Mouse (Mus musculus): ENCODE measurements around the gene 5330417C22Rik.

DNA sequence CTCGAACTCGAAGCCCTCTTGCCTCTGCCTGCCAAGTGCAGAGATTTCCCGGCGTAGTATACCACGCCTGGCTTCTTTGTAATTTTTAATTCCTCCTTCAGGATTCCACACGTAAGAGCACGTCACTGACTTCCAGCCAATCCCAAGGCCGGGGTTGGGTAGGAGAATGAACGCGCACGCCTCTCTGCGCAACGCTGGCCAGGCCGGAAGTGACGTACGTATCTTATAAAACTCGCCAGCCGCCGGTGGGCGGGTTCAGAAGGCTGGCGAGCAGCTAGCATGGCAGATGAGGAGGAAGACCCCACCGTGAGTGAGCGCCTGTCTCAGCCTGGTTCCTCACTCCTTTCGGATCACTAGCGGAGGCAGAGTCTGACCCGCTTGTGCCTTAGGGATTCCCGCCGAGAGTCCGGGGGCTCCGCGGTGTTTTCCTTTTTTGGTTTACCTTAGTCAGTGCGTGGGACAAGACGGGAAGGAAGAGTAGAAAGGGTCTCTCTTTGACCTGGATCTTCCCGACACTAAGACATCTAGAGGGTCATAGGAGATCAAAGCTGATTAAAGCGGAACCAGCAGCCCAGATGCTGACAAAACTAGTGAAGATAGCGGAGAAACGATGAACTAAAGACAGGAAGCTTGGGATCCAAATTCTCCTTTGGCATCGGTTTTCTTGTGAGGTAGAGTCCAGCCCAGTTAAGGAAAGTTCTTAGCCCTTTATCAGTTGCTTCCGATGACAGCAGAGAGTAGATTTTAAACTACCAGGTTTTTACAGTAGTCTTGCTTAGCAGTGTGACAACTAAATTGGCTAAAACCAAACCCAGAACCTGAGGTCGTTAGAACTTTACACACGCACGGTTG is 35.3 kb upstream of the 5330417C22Rik start, which contains the start of gene Taf13:
- TF ChIP-seq CTCF (IDR thresholded peaks at IDR 0.05) (no peak), POLR2A (IDR thresholded peaks at IDR 0.05; ENCODE audit: insufficient read depth, low read depth, low read length) (peak; percentile 100)
